Mouse (Mus musculus) ES-Bruce4 (cell line): ENCODE measurements around the gene S1pr2. TPM values are rescaled to one million over a fixed set of nuclear protein-coding genes. Genes with fewer than 3 reads are reported as not detected.
A peak's percentile ranks its signal among the peaks of the same experiment; 100 is the strongest.
"Not testable (repeated sequence)": the region's sequence is repeated elsewhere in the genome, so short reads cannot be mapped to it uniquely, and the experiment has no call there.

Experiments used
- H3K27ac ChIP-seq: 2 replicates; pipeline ENCODE4 v1.5.1; 2012; ENCODE audit warnings: low read length, inconsistent platforms; ENCODE audit not compliant: insufficient read depth
- H3K27me3 ChIP-seq: 2 replicates; pipeline ENCODE4 v1.6.1; 2012; ENCODE audit warnings: mild to moderate bottlenecking, low read length, inconsistent platforms; ENCODE audit not compliant: control insufficient read depth, poor library complexity, insufficient read depth, severe bottlenecking
- H3K36me3 ChIP-seq: 2 replicates; pipeline ENCODE4 v1.6.1; 2012; ENCODE audit warnings: inconsistent platforms, mild to moderate bottlenecking, low read length, moderate library complexity; ENCODE audit not compliant: control insufficient read depth, poor library complexity, insufficient read depth, severe bottlenecking
- H3K4me1 ChIP-seq: one replicate; pipeline ENCODE4 v1.8.1; 2011; ENCODE audit warnings: low read length; ENCODE audit not compliant: control insufficient read depth, insufficient read depth
- H3K4me3 ChIP-seq: 2 replicates; pipeline ENCODE4 v1.5.1; 2011; ENCODE audit warnings: low read depth, mild to moderate bottlenecking, low read length
- H3K9ac ChIP-seq: 2 replicates; pipeline ENCODE4 v1.6.1; 2012; ENCODE audit warnings: low read depth, mild to moderate bottlenecking, inconsistent platforms; ENCODE audit not compliant: poor library complexity, severe bottlenecking
- H3K9me3 ChIP-seq: replicated peaks from 2 replicates; pipeline ENCODE4 v1.6.1; 2012; ENCODE audit warnings: mild to moderate bottlenecking, low read length, inconsistent platforms; ENCODE audit not compliant: control insufficient read depth, poor library complexity, insufficient read depth, severe bottlenecking
- CTCF ChIP-seq: IDR thresholded peaks from one replicate; pipeline ENCODE4 v1.8.1; 2011; ENCODE audit warnings: low read depth, low read length
- EP300 ChIP-seq: IDR thresholded peaks from 2 replicates; pipeline ENCODE4 v1.6.1; 2011; ENCODE audit warnings: low read depth, low read length; ENCODE audit not compliant: insufficient read depth
- POLR2A ChIP-seq: IDR thresholded peaks from one replicate; pipeline ENCODE4 v1.8.1; 2011; ENCODE audit warnings: low read length; ENCODE audit not compliant: insufficient read depth
- polyA plus RNA-seq: library from polyadenylated mRNA; stranded (reverse); fragments of >200 nt; gene quantifications from 2 replicates; pipeline ENCODE4 v1.2.4, GENCODE M21; 2011; ENCODE audit warnings: low read depth; ENCODE audit not compliant: missing spikeins, insufficient read depth, insufficient read length

The S1pr2 gene
- polyA plus RNA-seq, 1 experiment: 19.9 TPM

DNA sequence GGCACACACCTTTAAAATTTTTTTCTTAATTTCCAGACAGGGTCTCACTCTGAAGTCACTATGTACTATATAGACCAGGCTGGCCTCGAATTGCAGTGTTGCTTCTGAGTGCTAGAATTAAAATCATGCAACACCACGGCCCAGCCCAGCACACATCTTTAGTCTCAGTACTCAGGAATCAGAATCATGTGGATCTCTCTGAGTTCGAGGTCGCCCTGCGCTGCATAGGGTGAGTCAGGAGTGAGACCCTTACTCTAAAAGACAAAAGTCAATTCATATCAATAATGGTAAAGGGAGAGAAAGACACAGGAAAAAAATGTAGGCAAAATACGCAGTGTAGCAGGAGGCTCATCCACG, 25.7 kb upstream of the S1pr2 start:
- Histone ChIP-seq H3K4me1 (no peaks in the 10 kb centered on the region), H3K27me3 (no peaks in the 10 kb centered on the region), H3K36me3 (peaks cover 16% of the 10 kb centered on the region), H3K27ac (peak overlapping the region; percentile 55), H3K4me3 (peak overlapping the region; percentile 88), H3K9me3 (no peaks in the 10 kb centered on the region), H3K9ac (peak overlapping the region; percentile 81)
- TF ChIP-seq EP300 (no peak), CTCF (no peak), POLR2A (no peak)

GRCm38 (mm10) chr9:21001651-21002200, 25.1 kb upstream of the S1pr2 start:
- no peaks in the 10 kb centered on the region for H3K4me1 ChIP-seq
- TF ChIP-seq CTCF: no peak
- 0 out of 2 replicates have a peak, but pooled peaks have one; percentile 31 for TF ChIP-seq EP300
- TF ChIP-seq POLR2A: no peak
- no peaks in the 10 kb centered on the region for H3K9me3 ChIP-seq
- peak overlapping the region; percentile 81 for H3K9ac ChIP-seq
- H3K27ac ChIP-seq: peak overlapping the region; percentile 15; the same call in 1 of the 2 replicates
- H3K27me3 ChIP-seq: no peaks in the 10 kb centered on the region
- peaks cover 11% of the 10 kb centered on the region; the same call in 1 of the 2 replicates for H3K36me3 ChIP-seq
- H3K4me3 ChIP-seq: no peak overlapping the region

DNA sequence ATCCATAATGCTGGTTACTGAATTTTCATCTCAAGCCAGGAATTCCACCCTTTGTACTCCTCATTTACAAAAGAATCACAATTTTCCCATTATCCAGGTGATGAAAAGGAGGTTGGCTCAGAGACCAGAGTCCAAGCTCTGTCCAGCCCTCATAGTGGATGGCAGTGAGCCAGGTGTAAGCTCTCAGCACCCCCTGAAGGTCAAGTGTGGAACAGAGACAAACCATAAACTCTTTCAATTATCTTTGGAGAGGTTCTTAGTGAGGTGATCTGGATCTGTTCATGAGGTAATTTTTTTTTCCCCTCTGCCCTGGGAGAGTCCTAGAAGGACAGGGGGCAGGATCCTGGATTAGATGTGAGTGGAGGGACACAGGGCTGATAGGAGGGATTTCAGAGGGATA, 24.2 kb upstream of the S1pr2 start:
- Histone ChIP-seq H3K27me3 (no peaks in the 10 kb centered on the region), H3K27ac (peak overlapping the region; percentile 58; the same call in 1 of the 2 replicates), H3K36me3 (peaks cover 6% of the 10 kb centered on the region; the same call in 1 of the 2 replicates), H3K9me3 (no peaks in the 10 kb centered on the region), H3K4me3 (no peak overlapping the region), H3K4me1 (no peaks in the 10 kb centered on the region), H3K9ac (peak overlapping the region; percentile 81; the same call in 1 of the 2 replicates)
- TF ChIP-seq CTCF: peak; percentile 71
- TF ChIP-seq EP300: no peak

- not testable (repeated sequence) for H3K4me1 ChIP-seq, H3K9me3 ChIP-seq, H3K27ac ChIP-seq, H3K4me3 ChIP-seq, H3K36me3 ChIP-seq, H3K27me3 ChIP-seq, H3K9ac ChIP-seq
These were observed 21.8 kb upstream of the S1pr2 start for GRCm38 (mm10) chr9:20998337-20998736.

DNA sequence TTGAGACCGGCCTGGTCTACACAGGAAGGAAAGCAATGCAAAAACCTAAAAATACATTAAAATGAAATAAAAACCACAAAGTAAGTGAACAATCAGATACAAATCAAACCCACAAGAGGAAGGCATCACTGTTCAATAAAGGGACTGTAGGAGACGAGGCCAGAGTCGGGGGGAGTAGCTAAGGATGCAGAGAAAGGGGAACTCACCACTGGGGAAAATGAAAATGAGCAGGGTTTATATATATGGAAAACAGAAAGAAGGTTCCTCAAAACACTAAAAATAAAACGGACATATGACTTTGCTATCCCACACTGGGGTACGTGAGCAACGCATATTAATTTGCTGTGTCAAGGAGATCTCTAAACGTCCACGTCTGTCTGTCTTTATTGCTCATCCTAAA, 20.5 kb upstream of the S1pr2 start:
- Histone ChIP-seq H3K9ac (no peak overlapping the region), H3K27ac (no peak overlapping the region), H3K4me1 (no peaks in the 10 kb centered on the region), H3K27me3 (no peaks in the 10 kb centered on the region), H3K4me3 (no peak overlapping the region), H3K9me3 (no peaks in the 10 kb centered on the region), H3K36me3 (no peaks in the 10 kb centered on the region)
- TF ChIP-seq CTCF (no peak), POLR2A (no peak), EP300 (no peak)

- TF ChIP-seq POLR2A (no peak), CTCF (no peak), EP300 (no peak)
- peaks cover 4% of the 10 kb centered on the region for H3K4me1 ChIP-seq
- no peak overlapping the region for H3K4me3 ChIP-seq
- H3K27ac ChIP-seq: no peak overlapping the region
- no peaks in the 10 kb centered on the region for H3K9me3 ChIP-seq
- H3K9ac ChIP-seq: no peak overlapping the region
- H3K27me3 ChIP-seq: no peaks in the 10 kb centered on the region
- H3K36me3 ChIP-seq: no peaks in the 10 kb centered on the region
These were observed 18.5 kb upstream of the S1pr2 start for GRCm38 (mm10) chr9:20995069-20995468.
